Mouse (Mus musculus): Measurements from ENCODE around the gene Cpa5. TPM values are rescaled to one million over a fixed set of nuclear protein-coding genes. Genes with fewer than 3 reads are reported as not detected.
A peak's percentile ranks its signal among the peaks of the same experiment; 100 is the strongest.

Cpa5 gene
- polyA plus RNA-seq, 1 experiment from 2014 or later: 0.27 TPM

DNA sequence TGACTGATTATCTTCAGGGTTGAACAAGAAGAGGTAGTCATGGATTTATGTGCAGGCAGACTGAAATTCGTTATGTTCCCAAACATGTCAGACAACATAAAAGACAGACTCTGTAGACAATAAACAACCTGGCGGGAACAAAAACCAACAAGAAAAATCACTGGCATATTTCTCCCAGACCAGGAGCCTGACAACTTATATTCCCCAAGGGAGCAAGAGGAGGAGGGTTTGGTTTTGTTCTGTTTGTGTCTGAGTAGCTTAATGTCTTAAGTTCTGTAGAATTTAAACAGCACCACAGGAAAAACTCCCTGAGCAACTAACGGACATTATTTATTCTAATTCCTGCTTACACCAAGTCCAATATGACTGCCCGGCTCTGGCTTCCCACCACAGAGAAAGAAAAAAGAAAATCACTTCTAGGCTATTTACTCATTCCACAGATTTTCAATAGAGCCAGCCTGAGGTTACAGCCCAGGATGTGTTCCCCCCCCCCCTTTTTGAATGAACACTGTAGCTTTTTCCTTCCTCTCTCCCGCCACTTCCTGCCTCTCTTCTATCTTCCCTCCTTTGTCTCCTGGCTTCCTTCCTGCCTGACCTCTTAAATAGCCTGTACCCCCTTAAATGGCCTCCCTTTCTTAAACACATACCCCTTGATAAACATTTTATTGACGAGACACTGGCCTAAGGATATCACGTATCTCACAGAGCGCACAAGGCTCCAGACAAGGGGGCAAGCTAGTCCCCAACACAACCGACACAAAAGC is 41.8 kb downstream of the Cpa5 start:
- no peaks in the 10 kb centered on the region for H3K27me3 ChIP-seq
- 35% methylated on average over 9 of the region's 9 CpGs for WGBS
- H3K4me3 ChIP-seq: no peak overlapping the region
- H3K4me1 ChIP-seq: peaks cover 71% of the 10 kb centered on the region
- no peaks in the 10 kb centered on the region for H3K9me3 ChIP-seq
- ATAC-seq (ENCODE audit: insufficient number of reproducible peaks, low FRiP score, low TSS enrichment, low read depth): no peak
- H3K4me2 ChIP-seq: no peak overlapping the region
- peak overlapping the region; percentile 91 for H3K27ac ChIP-seq
- no peak overlapping the region for H3K9ac ChIP-seq
- no peaks in the 10 kb centered on the region for H3K36me3 ChIP-seq

GRCm38 (mm10) chr6:30653518-30653917 is 42.7 kb downstream of the Cpa5 start:
- Histone ChIP-seq H3K27ac (peak overlapping the region; percentile 91), H3K4me3 (no peak overlapping the region), H3K4me2 (no peak overlapping the region), H3K9ac (no peak overlapping the region), H3K27me3 (no peaks in the 10 kb centered on the region), H3K4me1 (peaks cover 68% of the 10 kb centered on the region), H3K9me3 (no peaks in the 10 kb centered on the region), H3K36me3 (peaks cover 2% of the 10 kb centered on the region; the same call in 1 of the 2 replicates)
- 25% methylated on average over 6 of the region's 6 CpGs for WGBS
- peak; percentile 62 for ATAC-seq (ENCODE audit: insufficient number of reproducible peaks, low FRiP score, low TSS enrichment, low read depth)

GRCm38 (mm10) chr6:30654402-30654859 is 43.6 kb downstream of the Cpa5 start:
- WGBS: 25% methylated on average over 6 of the region's 6 CpGs
- no peaks in the 10 kb centered on the region for H3K27me3 ChIP-seq
- ATAC-seq (ENCODE audit: insufficient number of reproducible peaks, low FRiP score, low TSS enrichment, low read depth): no peak
- peaks cover 58% of the 10 kb centered on the region for H3K4me1 ChIP-seq
- peaks cover 9% of the 10 kb centered on the region; the same call in 1 of the 2 replicates for H3K36me3 ChIP-seq
- no peak overlapping the region for H3K9ac ChIP-seq
- H3K9me3 ChIP-seq: no peaks in the 10 kb centered on the region
- no peak overlapping the region for H3K4me3 ChIP-seq
- H3K27ac ChIP-seq: peak overlapping the region; percentile 91
- H3K4me2 ChIP-seq: no peak overlapping the region

DNA sequence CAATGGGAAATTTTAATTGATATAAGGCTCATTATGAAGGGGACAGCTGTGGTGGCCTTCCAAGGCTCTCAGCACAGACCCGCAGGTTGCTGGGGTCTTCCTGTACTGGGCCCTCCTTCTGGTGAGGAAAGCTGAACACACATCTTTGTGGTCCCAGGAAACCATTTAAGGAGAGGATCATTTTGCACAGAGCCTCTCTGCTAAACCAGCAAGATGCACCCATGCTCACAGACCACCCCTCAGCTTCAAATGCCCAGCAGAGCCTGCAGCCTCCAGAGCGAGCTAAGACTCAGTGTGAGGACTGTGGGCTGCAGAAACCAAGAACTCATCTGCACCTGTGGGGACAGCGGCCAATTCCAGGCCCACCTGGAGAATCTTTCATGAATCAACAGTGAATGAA is 44.1 kb downstream of the Cpa5 start:
- no peaks in the 10 kb centered on the region for H3K9me3 ChIP-seq
- no peaks in the 10 kb centered on the region for H3K27me3 ChIP-seq
- peak overlapping the region; percentile 91 for H3K27ac ChIP-seq
- no peak overlapping the region for H3K4me3 ChIP-seq
- H3K36me3 ChIP-seq: peaks cover 9% of the 10 kb centered on the region; the same call in 1 of the 2 replicates
- H3K4me1 ChIP-seq: peaks cover 54% of the 10 kb centered on the region
- 63% methylated on average over 3 of the region's 3 CpGs for WGBS
- ATAC-seq (ENCODE audit: insufficient number of reproducible peaks, low FRiP score, low TSS enrichment, low read depth): no peak
- H3K4me2 ChIP-seq: no peak overlapping the region
- H3K9ac ChIP-seq: no peak overlapping the region

GRCm38 (mm10) chr6:30657279-30657678 is 46.5 kb downstream of the Cpa5 start:
- Histone ChIP-seq H3K36me3 (peaks cover 9% of the 10 kb centered on the region; the same call in 1 of the 2 replicates), H3K4me1 (peaks cover 41% of the 10 kb centered on the region), H3K27me3 (no peaks in the 10 kb centered on the region), H3K27ac (peak overlapping the region; percentile 91), H3K4me3 (no peak overlapping the region), H3K4me2 (no peak overlapping the region), H3K9ac (no peak overlapping the region), H3K9me3 (no peaks in the 10 kb centered on the region)
- ATAC-seq (ENCODE audit: insufficient number of reproducible peaks, low FRiP score, low TSS enrichment, low read depth): no peak
- 84% methylated on average over 12 of the region's 12 CpGs for WGBS

- Histone ChIP-seq H3K4me3 (no peak overlapping the region), H3K36me3 (peaks cover 9% of the 10 kb centered on the region; the same call in 1 of the 2 replicates), H3K4me2 (no peak overlapping the region), H3K27me3 (no peaks in the 10 kb centered on the region), H3K9ac (no peak overlapping the region), H3K9me3 (no peaks in the 10 kb centered on the region), H3K27ac (no peak overlapping the region), H3K4me1 (peaks cover 28% of the 10 kb centered on the region)
- 68% methylated on average over 9 of the region's 9 CpGs for WGBS
- no peak for ATAC-seq (ENCODE audit: insufficient number of reproducible peaks, low FRiP score, low TSS enrichment, low read depth)
These were observed 47.8 kb downstream of the Cpa5 start for GRCm38 (mm10) chr6:30658619-30659018.

DNA sequence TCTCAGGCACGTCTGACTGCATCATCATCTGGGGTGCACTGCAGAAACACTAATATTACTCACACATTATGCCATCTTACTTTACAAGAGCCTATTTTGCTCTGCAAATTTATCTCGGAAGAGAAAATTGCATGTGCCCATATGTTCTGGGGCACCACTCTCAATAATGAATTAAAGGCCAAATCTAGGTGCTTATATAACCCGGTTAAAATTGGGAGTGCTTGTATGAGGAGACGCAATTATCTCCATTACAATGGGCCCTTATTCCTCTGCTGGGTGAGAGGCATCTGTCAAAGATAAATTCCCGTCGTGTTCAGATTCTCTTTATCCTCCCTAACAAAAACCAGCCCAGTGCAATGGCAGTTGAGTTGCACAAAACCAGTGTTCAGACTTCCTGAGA is 54.0 kb downstream of the Cpa5 start:
- H3K36me3 ChIP-seq: no peaks in the 10 kb centered on the region
- no peaks in the 10 kb centered on the region for H3K27me3 ChIP-seq
- no peak overlapping the region for H3K4me3 ChIP-seq
- H3K9me3 ChIP-seq: no peaks in the 10 kb centered on the region
- peak overlapping the region; percentile 43 for H3K27ac ChIP-seq
- H3K4me1 ChIP-seq: peaks cover 25% of the 10 kb centered on the region
- H3K4me2 ChIP-seq: no peak overlapping the region
- no peak for ATAC-seq (ENCODE audit: insufficient number of reproducible peaks, low FRiP score, low TSS enrichment, low read depth)
- no peak overlapping the region for H3K9ac ChIP-seq
- WGBS: 49% methylated on average over 6 of the region's 6 CpGs

DNA sequence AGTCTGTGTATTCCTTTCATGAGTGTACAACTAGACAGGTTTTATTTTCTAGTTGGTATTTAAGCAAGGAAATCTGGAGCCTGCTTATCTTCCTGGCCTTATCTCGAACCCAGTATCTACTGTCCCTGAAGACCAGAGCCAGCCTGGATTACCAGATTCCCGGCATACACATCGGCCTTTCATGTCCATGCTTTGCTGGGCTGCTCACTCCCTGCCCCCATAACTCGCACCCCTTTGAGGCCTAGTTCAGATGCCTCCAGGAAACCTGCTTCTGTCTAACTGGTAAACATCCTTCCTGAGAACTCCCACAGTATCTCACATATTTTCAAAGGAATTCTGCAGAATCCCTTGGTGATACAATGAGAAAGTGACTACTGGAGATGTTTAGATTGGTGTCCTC is 54.5 kb downstream of the Cpa5 start:
- Histone ChIP-seq H3K27me3 (no peaks in the 10 kb centered on the region), H3K4me2 (no peak overlapping the region), H3K9me3 (no peaks in the 10 kb centered on the region), H3K9ac (no peak overlapping the region), H3K4me3 (no peak overlapping the region), H3K4me1 (peaks cover 28% of the 10 kb centered on the region), H3K36me3 (no peaks in the 10 kb centered on the region), H3K27ac (peak overlapping the region; percentile 43)
- 46% methylated on average over 4 of the region's 4 CpGs for WGBS
- ATAC-seq (ENCODE audit: insufficient number of reproducible peaks, low FRiP score, low TSS enrichment, low read depth): no peak

DNA sequence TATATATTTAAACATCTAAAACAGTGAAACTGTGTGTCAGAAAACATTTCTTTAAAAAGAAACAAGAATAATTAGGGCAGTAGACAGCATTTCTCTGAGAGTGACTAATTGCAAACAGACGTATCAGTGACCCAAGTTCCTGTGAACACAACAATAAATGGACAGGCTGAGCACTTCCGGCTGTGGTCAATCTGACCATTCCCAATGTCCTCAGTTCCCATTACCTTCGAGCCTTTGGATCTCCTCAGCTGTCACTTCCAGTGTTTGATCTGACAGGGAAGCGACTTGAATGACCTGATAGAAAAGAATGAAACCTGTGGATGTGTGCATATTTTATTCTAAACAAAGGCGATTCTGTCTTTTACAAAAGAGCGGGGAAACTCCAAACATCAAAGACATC is 55.2 kb downstream of the Cpa5 start:
- Histone ChIP-seq H3K4me3 (no peak overlapping the region), H3K27ac (no peak overlapping the region), H3K27me3 (no peaks in the 10 kb centered on the region), H3K4me1 (peaks cover 30% of the 10 kb centered on the region), H3K36me3 (no peaks in the 10 kb centered on the region), H3K9me3 (no peaks in the 10 kb centered on the region), H3K9ac (no peak overlapping the region), H3K4me2 (no peak overlapping the region)
- ATAC-seq (ENCODE audit: insufficient number of reproducible peaks, low FRiP score, low TSS enrichment, low read depth): no peak
- 49% methylated on average over 6 of the region's 6 CpGs for WGBS

- no peak overlapping the region for H3K4me2 ChIP-seq
- no peak overlapping the region for H3K4me3 ChIP-seq
- H3K9ac ChIP-seq: no peak overlapping the region
- H3K27ac ChIP-seq: peak overlapping the region; percentile 65
- no peaks in the 10 kb centered on the region for H3K9me3 ChIP-seq
- no peak for ATAC-seq (ENCODE audit: insufficient number of reproducible peaks, low FRiP score, low TSS enrichment, low read depth)
- H3K4me1 ChIP-seq: peaks cover 42% of the 10 kb centered on the region
- 24% methylated on average over 5 of the region's 5 CpGs for WGBS
- H3K36me3 ChIP-seq: no peaks in the 10 kb centered on the region
- H3K27me3 ChIP-seq: no peaks in the 10 kb centered on the region
These were observed 56.8 kb downstream of the Cpa5 start for GRCm38 (mm10) chr6:30667585-30667984.

GRCm38 (mm10) chr6:30671696-30672095 is 60.9 kb downstream of the Cpa5 start:
- Histone ChIP-seq H3K4me3 (no peak overlapping the region), H3K4me1 (peaks cover 59% of the 10 kb centered on the region), H3K4me2 (no peak overlapping the region), H3K27me3 (no peaks in the 10 kb centered on the region), H3K36me3 (no peaks in the 10 kb centered on the region), H3K9me3 (no peaks in the 10 kb centered on the region), H3K27ac (peak overlapping the region; percentile 84), H3K9ac (no peak overlapping the region)
- WGBS: 35% methylated on average over 5 of the region's 5 CpGs
- ATAC-seq (ENCODE audit: insufficient number of reproducible peaks, low FRiP score, low TSS enrichment, low read depth): peak; percentile 69; the same call in 1 of the 2 replicates

DNA sequence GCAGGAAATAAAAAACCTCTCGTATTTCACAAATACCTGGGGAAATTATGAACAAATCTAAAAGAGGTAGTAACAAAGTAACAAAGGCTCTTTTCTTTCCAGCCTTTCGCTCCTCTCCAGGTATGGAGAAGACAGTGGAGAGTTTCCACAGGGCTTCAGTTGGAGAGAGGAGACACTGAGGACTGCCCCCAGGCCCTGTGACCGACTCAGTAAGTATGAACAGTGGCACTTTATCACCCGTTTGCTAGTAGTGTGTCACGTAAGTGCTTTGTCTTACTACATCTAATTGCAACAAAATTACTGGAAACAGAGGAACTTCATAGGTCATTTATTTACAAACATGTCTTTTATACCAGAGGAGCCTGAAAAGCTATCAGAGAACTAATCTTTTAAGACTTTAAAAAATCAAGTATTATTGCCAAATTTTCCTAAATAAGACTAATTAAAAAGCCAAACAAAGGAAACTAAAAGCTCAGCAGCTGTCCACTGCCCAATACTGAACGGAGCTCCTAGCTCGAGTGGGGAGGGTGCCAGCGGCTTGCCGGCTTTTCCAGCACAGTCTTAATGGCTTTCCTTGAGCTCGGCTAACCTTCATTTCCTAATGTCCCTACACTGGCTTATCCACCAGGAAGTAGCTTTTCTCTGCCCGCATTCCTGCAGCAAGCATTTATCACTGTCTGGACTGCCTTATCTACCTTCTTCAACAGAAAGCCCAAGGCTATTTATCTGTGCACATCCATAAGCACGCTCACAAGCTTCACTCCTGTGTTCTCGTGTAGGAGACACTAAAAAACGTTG is 63.2 kb downstream of the Cpa5 start:
- Histone ChIP-seq H3K4me3 (no peak overlapping the region), H3K27me3 (no peaks in the 10 kb centered on the region), H3K9ac (no peak overlapping the region), H3K9me3 (no peaks in the 10 kb centered on the region), H3K27ac (peak overlapping the region; percentile 98), H3K4me2 (peak overlapping the region; percentile 25; the same call in 1 of the 2 replicates), H3K4me1 (peaks cover 61% of the 10 kb centered on the region), H3K36me3 (no peaks in the 10 kb centered on the region)
- no peak for ATAC-seq (ENCODE audit: insufficient number of reproducible peaks, low FRiP score, low TSS enrichment, low read depth)
- 15% methylated on average over 14 of the region's 14 CpGs for WGBS

Measured in limb, embryonic 15.5 days (tissue).